Mouse (Mus musculus) midbrain, embryonic 12.5 days (tissue): ENCODE measurements around the gene Panx2. TPM values are rescaled to one million over a fixed set of nuclear protein-coding genes. Genes with fewer than 3 reads are reported as not detected.

Experiments
- ATAC-seq: fragments of 200-750 bp; cut with Nextera tagmentation; 2 replicates; pipeline ENCODE4 v1.8.0; 2017; ENCODE audit warnings: low read depth, moderate TSS enrichment, moderate library complexity; ENCODE audit not compliant: low FRiP score
- H3K27ac ChIP-seq: fragments of 300-500 bp; sonication (generic); replicated peaks from 2 replicates; pipeline ENCODE4 v1.5.1; 2016; ENCODE audit warnings: mild to moderate bottlenecking
- H3K27me3 ChIP-seq: fragments of 300-500 bp; sonication (generic); 2 replicates; pipeline ENCODE4 v1.6.1; 2016; ENCODE audit warnings: mild to moderate bottlenecking
- H3K36me3 ChIP-seq: fragments of 300-500 bp; sonication (generic); 2 replicates; pipeline ENCODE4 v1.6.1; 2016
- H3K4me1 ChIP-seq: fragments of 300-500 bp; sonication (generic); 2 replicates; pipeline ENCODE4 v1.6.1; 2016
- H3K4me2 ChIP-seq: fragments of 300-500 bp; sonication (generic); replicated peaks from 2 replicates; pipeline ENCODE4 v1.6.1; 2016; ENCODE audit warnings: mild to moderate bottlenecking, moderate library complexity
- H3K4me3 ChIP-seq: fragments of 300-500 bp; sonication (generic); 2 replicates; pipeline ENCODE4 v1.5.1; 2016; ENCODE audit warnings: mild to moderate bottlenecking
- H3K9ac ChIP-seq: fragments of 300-500 bp; sonication (generic); replicated peaks from 2 replicates; pipeline ENCODE4 v1.6.1; 2016; ENCODE audit warnings: mild to moderate bottlenecking, moderate library complexity
- H3K9me3 ChIP-seq: fragments of 300-500 bp; sonication (generic); 2 replicates; pipeline ENCODE4 v1.6.1; 2016; ENCODE audit warnings: mild to moderate bottlenecking
- WGBS: fragments of 180-500 bp; shearing (Covaris S2); methylation state at CpG from one replicate; pipeline ENCODE4 v1.1.7; 2016; 5-methylcytosine and 5-hydroxymethylcytosine counted together
- polyA plus RNA-seq: library from polyadenylated mRNA; unstranded; fragments of >200 nt; fragmentation: Nextera tagmentation; extraction: Ambion mirVana; gene quantifications from 2 replicates; pipeline ENCODE4 v1.2.1, GENCODE M21; 2016

The Panx2 gene
- polyA plus RNA-seq, 1 experiment from 2014 or later: 1.6 TPM

DNA sequence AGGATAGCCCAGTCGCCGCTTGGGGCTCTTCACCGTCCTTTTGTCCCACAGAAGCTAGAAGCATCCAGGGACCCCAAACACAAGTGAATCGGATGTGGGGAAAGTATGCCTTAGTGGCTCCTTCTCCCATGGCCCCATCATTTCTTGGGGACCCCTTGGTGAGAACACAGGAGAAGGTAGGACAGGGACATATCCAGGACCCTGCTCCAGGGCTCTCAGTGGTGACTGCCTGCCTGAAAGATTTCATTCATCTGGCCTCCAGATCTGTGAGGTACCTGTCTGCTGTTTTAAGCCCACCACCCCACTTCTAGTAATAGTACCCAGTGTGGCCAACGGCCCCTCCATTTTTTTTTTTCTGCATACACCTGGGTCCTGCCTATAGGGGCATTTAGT lies 3.0 kb downstream of the Panx2 start:
- H3K27me3 ChIP-seq: peaks cover 89% of the 10 kb centered on the region
- no peak for ATAC-seq

DNA sequence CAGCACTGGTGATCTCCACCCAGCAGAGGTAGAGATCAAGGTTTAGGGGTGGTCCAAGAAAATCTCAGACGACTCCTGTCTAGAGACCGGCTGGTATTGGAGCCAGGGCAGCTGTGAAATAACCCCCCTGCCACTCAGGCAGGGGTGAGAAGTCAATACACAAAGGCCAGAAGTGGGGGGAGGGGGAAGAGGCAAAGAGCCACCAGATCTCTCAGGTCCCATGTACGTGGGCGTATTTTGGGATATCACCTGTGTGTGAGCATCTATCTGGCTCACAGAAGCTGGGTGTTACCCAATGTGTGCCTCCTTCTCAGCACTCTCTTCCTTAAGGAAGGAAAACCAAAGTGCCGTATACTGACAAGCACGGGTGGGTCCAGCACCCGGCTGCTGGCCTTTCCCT lies 3.5 kb downstream of the Panx2 start:
- 82% methylated on average over 7 of the region's 7 CpGs for WGBS
- Histone ChIP-seq H3K9me3 (no peaks in the 10 kb centered on the region), H3K9ac (no peak overlapping the region), H3K4me3 (no peak overlapping the region), H3K4me2 (no peak overlapping the region), H3K4me1 (peaks cover 12% of the 10 kb centered on the region), H3K27me3 (peaks cover 89% of the 10 kb centered on the region), H3K27ac (no peak overlapping the region), H3K36me3 (no peaks in the 10 kb centered on the region)
- ATAC-seq: no peak

More for the DNA sequence above, 3.0 kb downstream of the Panx2 start:
- Histone ChIP-seq H3K9ac (no peak overlapping the region), H3K27ac (no peak overlapping the region), H3K4me1 (peaks cover 12% of the 10 kb centered on the region), H3K36me3 (no peaks in the 10 kb centered on the region), H3K4me3 (no peak overlapping the region), H3K9me3 (no peaks in the 10 kb centered on the region), H3K4me2 (no peak overlapping the region)
- WGBS: 87% methylated on average over 5 of the region's 5 CpGs

DNA sequence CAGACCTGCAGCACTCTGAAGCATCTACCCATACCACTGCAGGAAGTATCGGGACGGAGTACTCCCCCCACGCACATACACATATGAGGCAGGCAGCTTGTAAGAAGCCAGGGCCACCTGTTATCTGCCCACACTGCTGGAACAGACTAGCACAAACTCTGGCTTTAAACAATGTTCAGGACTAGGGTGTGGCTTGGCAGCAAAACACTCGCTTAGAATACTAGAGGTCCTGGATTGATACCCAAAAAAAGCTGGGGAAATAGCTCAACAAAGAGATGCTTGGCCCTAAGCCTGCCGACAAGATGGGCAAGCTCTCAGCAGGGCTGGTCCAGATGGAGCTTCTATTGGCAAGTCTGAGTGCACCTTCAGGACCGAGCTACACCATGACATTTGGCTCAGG lies 4.0 kb downstream of the Panx2 start:
- Histone ChIP-seq H3K4me3 (no peak overlapping the region), H3K27ac (no peak overlapping the region), H3K4me2 (no peak overlapping the region), H3K27me3 (peaks cover 89% of the 10 kb centered on the region), H3K4me1 (peaks cover 12% of the 10 kb centered on the region), H3K36me3 (no peaks in the 10 kb centered on the region), H3K9me3 (no peaks in the 10 kb centered on the region), H3K9ac (no peak overlapping the region)
- ATAC-seq: no peak
- 77% methylated on average over 6 of the region's 6 CpGs for WGBS

DNA sequence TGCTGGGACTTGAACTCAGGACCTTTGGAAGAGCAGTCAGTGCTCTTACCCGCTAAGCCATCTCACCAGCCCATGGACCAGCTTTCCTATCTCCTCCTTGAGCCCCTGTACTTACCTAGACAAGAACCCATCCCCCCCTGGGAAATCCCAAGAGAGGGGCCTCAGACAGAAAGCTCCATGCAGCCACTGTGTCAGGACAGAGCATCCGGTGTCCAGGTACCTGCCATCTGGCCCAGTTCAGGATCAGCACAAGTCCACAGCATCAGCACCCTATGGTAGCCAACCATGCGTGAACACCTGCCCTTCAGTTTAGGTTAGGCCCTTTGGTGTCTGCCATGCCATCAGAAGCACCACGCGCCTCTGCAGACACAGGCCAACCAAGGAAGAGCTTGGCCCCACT lies 5.4 kb downstream of the Panx2 start:
- Histone ChIP-seq H3K4me1 (peaks cover 4% of the 10 kb centered on the region; the same call in 1 of the 2 replicates), H3K9ac (no peak overlapping the region), H3K9me3 (no peaks in the 10 kb centered on the region), H3K36me3 (no peaks in the 10 kb centered on the region), H3K27me3 (peaks cover 94% of the 10 kb centered on the region), H3K27ac (no peak overlapping the region), H3K4me3 (no peak overlapping the region), H3K4me2 (no peak overlapping the region)
- ATAC-seq: no peak
- 92% methylated on average over 5 of the region's 5 CpGs for WGBS

DNA sequence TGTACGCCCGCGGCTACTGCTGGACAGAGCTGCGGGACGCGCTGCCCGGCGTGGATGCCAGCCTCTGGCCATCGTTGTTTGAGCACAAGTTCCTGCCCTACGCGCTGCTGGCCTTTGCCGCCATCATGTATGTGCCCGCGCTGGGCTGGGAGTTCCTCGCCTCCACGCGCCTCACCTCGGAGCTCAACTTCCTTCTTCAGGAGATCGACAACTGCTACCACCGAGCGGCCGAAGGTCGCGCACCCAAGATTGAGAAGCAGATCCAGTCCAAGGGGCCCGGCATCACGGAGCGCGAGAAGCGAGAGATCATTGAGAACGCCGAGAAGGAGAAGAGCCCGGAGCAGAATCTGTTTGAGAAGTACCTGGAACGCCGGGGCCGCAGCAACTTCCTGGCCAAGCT lies 8.1 kb downstream of the Panx2 start:
- H3K27me3 ChIP-seq: peaks cover 78% of the 10 kb centered on the region
- H3K27ac ChIP-seq: no peak overlapping the region
- 0 out of 2 replicates have a peak overlapping the region, but pooled peaks have one; percentile 24 for H3K9ac ChIP-seq
- no peak for ATAC-seq
- H3K9me3 ChIP-seq: no peaks in the 10 kb centered on the region
- H3K4me2 ChIP-seq: no peak overlapping the region; the same call in none of the 2 replicates
- WGBS: 40% methylated on average over 35 of the region's 35 CpGs
- H3K4me3 ChIP-seq: 0 out of 2 replicates have a peak overlapping the region, but pooled peaks have one; percentile 10
- H3K4me1 ChIP-seq: no peaks in the 10 kb centered on the region
- no peaks in the 10 kb centered on the region for H3K36me3 ChIP-seq

DNA sequence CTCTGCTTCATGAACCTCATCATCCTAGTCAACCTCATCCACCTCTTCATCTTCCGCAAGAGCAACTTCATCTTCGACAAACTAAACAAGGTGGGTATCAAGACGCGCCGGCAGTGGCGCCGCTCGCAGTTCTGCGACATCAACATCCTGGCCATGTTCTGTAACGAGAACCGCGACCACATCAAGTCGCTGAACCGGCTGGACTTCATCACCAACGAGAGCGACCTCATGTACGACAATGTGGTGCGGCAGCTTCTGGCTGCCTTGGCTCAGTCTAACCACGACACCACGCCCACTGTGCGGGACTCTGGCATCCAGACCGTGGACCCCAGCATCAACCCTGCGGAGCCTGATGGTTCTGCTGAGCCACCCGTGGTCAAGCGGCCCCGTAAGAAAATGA lies 8.7 kb downstream of the Panx2 start:
- 44% methylated on average over 26 of the region's 26 CpGs for WGBS
- peaks cover 72% of the 10 kb centered on the region for H3K27me3 ChIP-seq
- H3K27ac ChIP-seq: no peak overlapping the region
- 0 out of 2 replicates have a peak overlapping the region, but pooled peaks have one; percentile 24 for H3K9ac ChIP-seq
- H3K4me3 ChIP-seq: no peak overlapping the region
- no peak overlapping the region for H3K4me2 ChIP-seq
- H3K36me3 ChIP-seq: no peaks in the 10 kb centered on the region
- no peak for ATAC-seq
- no peaks in the 10 kb centered on the region for H3K9me3 ChIP-seq
- no peaks in the 10 kb centered on the region for H3K4me1 ChIP-seq

DNA sequence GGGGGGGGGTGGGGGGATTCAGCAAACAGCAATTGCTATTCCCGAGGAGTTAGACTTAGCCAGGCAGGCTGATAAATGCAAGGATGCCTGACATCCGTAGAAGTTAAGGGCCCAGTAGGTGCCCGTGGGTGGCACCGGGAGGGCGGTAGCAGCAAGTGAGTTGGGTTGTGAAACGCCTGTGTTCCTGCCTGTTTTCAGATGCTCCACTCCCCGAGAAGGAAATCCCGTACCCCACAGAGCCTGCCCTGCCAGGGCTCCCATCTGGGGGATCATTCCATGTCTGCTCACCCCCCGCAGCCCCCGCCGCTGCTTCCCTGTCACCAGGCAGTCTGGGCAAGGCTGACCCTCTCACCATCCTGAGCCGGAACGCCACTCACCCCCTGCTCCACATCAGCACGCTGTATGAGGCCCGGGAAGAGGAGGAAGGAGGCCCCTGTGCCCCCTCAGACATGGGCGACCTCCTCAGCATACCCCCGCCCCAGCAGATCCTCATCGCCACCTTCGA lies 9.9 kb downstream of the Panx2 start:
- no peak overlapping the region for H3K4me2 ChIP-seq
- H3K27me3 ChIP-seq: peaks cover 62% of the 10 kb centered on the region
- H3K36me3 ChIP-seq: no peaks in the 10 kb centered on the region
- H3K9ac ChIP-seq: no peak overlapping the region; the same call in 1 of the 2 replicates
- no peak overlapping the region for H3K27ac ChIP-seq
- H3K4me3 ChIP-seq: no peak overlapping the region
- no peak for ATAC-seq
- no peaks in the 10 kb centered on the region for H3K9me3 ChIP-seq
- 79% methylated on average over 19 of the region's 19 CpGs for WGBS
- H3K4me1 ChIP-seq: no peaks in the 10 kb centered on the region; the same call in 1 of the 2 replicates

DNA sequence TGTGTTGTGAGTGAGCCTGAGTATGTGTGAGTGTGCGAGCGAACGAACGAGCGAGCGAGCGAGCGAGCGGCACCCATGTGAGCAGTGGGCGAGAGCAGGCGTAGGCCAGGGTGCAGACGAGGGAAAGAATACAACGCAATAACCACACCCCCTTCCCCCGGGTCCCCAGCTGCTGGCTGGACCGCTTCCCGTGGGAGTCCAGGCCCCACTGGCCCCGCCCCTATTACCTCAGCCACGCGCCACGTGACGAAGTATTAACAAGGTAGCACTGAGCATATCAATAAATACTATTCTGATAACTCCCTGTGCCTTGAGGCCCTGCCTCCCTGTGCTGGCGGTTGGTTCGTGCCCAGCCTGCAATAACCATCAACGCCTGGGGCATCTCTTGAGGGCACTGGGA lies 11.1 kb downstream of the Panx2 start:
- H3K27ac ChIP-seq: no peak overlapping the region
- no peak for ATAC-seq
- no peak overlapping the region for H3K4me2 ChIP-seq
- peaks cover 12% of the 10 kb centered on the region for H3K4me1 ChIP-seq
- peaks cover 52% of the 10 kb centered on the region for H3K27me3 ChIP-seq
- H3K9me3 ChIP-seq: no peaks in the 10 kb centered on the region
- H3K36me3 ChIP-seq: no peaks in the 10 kb centered on the region
- H3K9ac ChIP-seq: no peak overlapping the region
- H3K4me3 ChIP-seq: no peak overlapping the region
- 81% methylated on average over 24 of the region's 24 CpGs for WGBS

DNA sequence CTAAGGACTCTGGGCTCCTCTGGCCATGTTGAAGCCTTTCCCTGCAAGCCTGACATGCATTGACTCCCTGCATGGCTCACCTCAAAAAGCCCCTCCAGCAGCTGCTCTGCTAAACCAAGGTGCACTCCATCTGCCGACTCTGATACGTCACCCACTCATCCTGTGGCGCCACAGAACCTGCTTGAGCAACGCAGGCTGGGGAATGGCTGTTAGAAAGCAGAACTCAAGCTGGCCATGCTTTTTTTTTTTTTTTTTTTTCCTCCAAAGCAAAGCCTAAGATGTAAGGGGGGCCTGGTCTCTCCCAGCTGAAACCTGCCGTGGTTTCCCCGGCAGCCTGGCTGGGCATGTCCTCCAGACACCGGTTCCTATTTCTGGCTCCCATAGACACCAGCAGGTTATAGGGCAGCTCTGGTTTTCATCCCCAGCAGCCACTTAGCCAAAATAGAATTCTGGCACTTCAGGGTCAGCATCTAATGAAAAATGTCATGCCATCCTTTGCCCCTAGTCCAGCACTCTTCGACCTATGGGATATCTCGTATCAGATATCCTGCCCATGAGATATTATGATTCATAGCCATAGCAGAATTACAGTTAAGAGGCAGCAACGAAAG lies 14.6 kb downstream of the Panx2 start:
- WGBS: 83% methylated on average over 10 of the region's 10 CpGs
- H3K4me3 ChIP-seq: no peak overlapping the region
- peak overlapping the region; percentile 83; the same call in 1 of the 2 replicates for H3K27ac ChIP-seq
- peaks cover 17% of the 10 kb centered on the region for H3K27me3 ChIP-seq
- H3K9me3 ChIP-seq: no peaks in the 10 kb centered on the region
- no peaks in the 10 kb centered on the region for H3K36me3 ChIP-seq
- ATAC-seq: no peak
- peak overlapping the region; percentile 93; the same call in 1 of the 2 replicates for H3K9ac ChIP-seq
- H3K4me2 ChIP-seq: no peak overlapping the region
- H3K4me1 ChIP-seq: peaks cover 34% of the 10 kb centered on the region

DNA sequence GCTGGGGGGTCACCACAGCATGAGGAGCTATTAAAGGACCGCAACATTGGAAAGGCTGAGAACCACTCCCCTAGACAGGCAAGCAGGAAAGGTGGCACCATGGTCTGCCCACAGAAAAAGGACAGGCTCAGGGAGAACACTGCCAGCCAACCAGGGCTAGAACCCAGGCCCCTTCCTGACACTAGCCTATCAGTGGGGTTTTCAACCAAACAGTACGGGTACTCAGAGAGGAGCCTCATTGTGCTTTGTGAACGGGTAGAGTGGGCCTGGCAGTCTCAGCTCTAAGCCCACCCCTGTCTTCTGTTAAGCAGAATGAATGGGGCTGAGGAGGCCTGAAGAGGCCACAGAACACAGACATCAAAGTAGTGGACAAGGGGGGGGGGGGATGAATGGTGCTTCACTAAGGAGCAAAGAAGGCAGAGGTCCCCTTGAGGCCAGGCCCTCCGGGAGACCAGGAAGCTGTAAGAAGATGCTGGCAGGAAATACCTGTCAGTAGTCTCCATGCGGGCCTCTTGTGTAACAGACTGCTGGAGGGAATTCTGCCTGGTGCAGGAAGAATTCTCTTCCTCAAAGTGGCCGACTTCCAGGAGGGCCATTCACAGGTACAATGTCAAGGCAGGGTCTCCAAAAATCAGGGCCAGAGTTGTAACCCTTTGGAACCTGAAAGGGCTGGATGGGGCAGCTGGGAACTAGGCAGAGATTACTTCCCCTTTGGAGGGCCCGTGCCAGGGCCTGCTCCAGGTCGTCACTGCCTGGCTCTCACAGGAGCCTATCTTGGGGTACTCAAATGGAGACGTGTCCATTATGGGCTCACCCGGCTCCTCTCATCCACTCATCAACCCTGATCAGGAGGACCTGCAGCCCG lies 15.3 kb downstream of the Panx2 start, which contains the start of gene Trabd:
Trabd (plus strand) TSS at position 512 of the 865 bp plus-strand sequence.
- ATAC-seq: no peak

DNA sequence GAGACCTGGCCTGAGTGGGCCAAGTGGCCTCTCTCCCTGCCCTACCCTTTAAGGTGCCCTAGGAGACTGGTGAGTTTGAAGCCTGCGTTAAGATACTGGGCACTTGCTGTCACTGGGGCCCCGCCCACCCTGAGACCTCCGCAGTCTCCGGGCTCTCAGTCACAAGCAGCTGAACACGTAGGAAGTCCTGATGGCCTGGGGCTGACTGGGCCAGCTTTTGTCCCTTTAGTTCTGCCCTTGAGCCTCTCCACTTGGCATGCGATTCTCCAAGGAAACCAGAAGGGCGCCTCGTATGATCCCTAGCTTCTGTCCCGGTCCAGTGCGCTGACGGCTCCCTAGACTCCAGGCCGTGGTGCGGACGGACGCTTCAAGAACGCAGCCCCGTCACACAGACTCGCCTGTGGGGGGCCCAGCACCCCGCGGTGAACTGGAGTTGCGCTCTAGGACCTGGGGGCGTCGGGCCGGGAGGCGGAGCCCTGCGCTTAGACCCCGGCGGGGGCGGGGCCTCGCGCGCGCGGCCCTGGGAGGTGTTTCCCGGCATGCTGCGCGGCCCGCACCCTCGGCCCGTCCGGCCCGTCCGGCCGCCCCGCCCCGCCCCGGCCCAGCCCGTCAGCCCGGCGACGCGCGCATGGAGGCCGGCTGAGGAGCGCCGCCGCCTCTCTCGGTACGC lies 16.1 kb downstream of the Panx2 start:
- Histone ChIP-seq H3K27me3 (0 out of 2 replicates have a peak, but pooled peaks cover 6% of the 10 kb centered on the region), H3K27ac (peak overlapping the region; percentile 83), H3K9me3 (no peaks in the 10 kb centered on the region), H3K36me3 (0 out of 2 replicates have a peak, but pooled peaks cover 4% of the 10 kb centered on the region), H3K4me2 (peak overlapping the region; percentile 82), H3K9ac (peak overlapping the region; percentile 93), H3K4me3 (peak overlapping the region; percentile 84), H3K4me1 (peaks cover 34% of the 10 kb centered on the region)
- WGBS: under 1% methylated on average over 27 of the region's 59 CpGs
- peak; percentile 92 for ATAC-seq

More for the DNA sequence above, 15.3 kb downstream of the Panx2 start, which contains the start of gene Trabd:
- Histone ChIP-seq H3K4me1 (peaks cover 34% of the 10 kb centered on the region), H3K27me3 (peaks cover 10% of the 10 kb centered on the region), H3K4me2 (peak within 1 kb of the TSS; percentile 82), H3K4me3 (peak within 1 kb of the TSS; percentile 84), H3K9ac (peak within 1 kb of the TSS; percentile 93), H3K9me3 (no peaks in the 10 kb centered on the region), H3K36me3 (0 out of 2 replicates have a peak, but pooled peaks cover 4% of the 10 kb centered on the region), H3K27ac (peak within 1 kb of the TSS; percentile 83)
- 24% methylated on average over 11 of the region's 11 CpGs for WGBS
